Mouse (Mus musculus): ENCODE measurements around the gene Mier2. TPM values are rescaled to one million over a fixed set of nuclear protein-coding genes. Genes with fewer than 3 reads are reported as not detected.

The Mier2 gene
- polyA plus RNA-seq, 1 experiment from 2014 or later = 58.8 TPM

GRCm38 (mm10) chr10:79526661-79527452 is 28.1 kb downstream of the Mier2 start:
- ATAC-seq (ENCODE audit: low read depth) = no peak

GRCm38 (mm10) chr10:79525456-79526325 is 29.3 kb downstream of the Mier2 start:
- Histone ChIP-seq H3K9ac (no peak overlapping the region), H3K27me3 (no peaks in the 10 kb centered on the region), H3K36me3 (peaks cover 17% of the 10 kb centered on the region; the same call in 1 of the 2 replicates), H3K27ac (replicated peaks) (no peak overlapping the region), H3K9me3 (no peaks in the 10 kb centered on the region), H3K4me1 (replicated peaks) (no peaks in the 10 kb centered on the region), H3K4me3 (no peak overlapping the region), H3K4me2 (no peak overlapping the region)
- WGBS = 87% methylated on average over 8 of the region's 8 CpGs
- ATAC-seq (ENCODE audit: low read depth) = no peak

More at GRCm38 (mm10) chr10:79526661-79527452, 28.1 kb downstream of the Mier2 start:
- Histone ChIP-seq H3K27me3 (no peaks in the 10 kb centered on the region), H3K9ac (no peak overlapping the region), H3K4me2 (no peak overlapping the region), H3K4me1 (replicated peaks) (no peaks in the 10 kb centered on the region), H3K4me3 (no peak overlapping the region), H3K9me3 (no peaks in the 10 kb centered on the region), H3K36me3 (peaks cover 17% of the 10 kb centered on the region; the same call in 1 of the 2 replicates), H3K27ac (replicated peaks) (no peak overlapping the region)
- 90% methylated on average over 12 of the region's 12 CpGs for WGBS

GRCm38 (mm10) chr10:79524433-79524832 is 30.6 kb downstream of the Mier2 start:
- no peak overlapping the region for H3K4me2 ChIP-seq
- H3K4me1 ChIP-seq (replicated peaks) = no peaks in the 10 kb centered on the region
- no peak overlapping the region for H3K27ac ChIP-seq (replicated peaks)
- H3K9ac ChIP-seq = no peak overlapping the region
- no peak for ATAC-seq (ENCODE audit: low read depth)
- no peak overlapping the region for H3K4me3 ChIP-seq
- H3K9me3 ChIP-seq = no peaks in the 10 kb centered on the region
- no peaks in the 10 kb centered on the region for H3K27me3 ChIP-seq
- WGBS = 86% methylated on average over 1 of the region's 1 CpGs
- H3K36me3 ChIP-seq = peaks cover 17% of the 10 kb centered on the region; the same call in 1 of the 2 replicates

- 91% methylated on average over 2 of the region's 2 CpGs for WGBS
- no peak overlapping the region for H3K4me2 ChIP-seq
- no peaks in the 10 kb centered on the region for H3K27me3 ChIP-seq
- H3K9me3 ChIP-seq = no peaks in the 10 kb centered on the region
- H3K36me3 ChIP-seq = no peaks in the 10 kb centered on the region
- no peak overlapping the region for H3K4me3 ChIP-seq
- H3K27ac ChIP-seq (replicated peaks) = no peak overlapping the region
- H3K4me1 ChIP-seq (replicated peaks) = no peaks in the 10 kb centered on the region
- H3K9ac ChIP-seq = no peak overlapping the region
- ATAC-seq (ENCODE audit: low read depth) = no peak
Observed at GRCm38 (mm10) chr10:79506709-79507108, 48.3 kb downstream of the Mier2 start.

GRCm38 (mm10) chr10:79502830-79503644 is 52.0 kb downstream of the Mier2 start:
- H3K4me3 ChIP-seq = no peak overlapping the region
- no peaks in the 10 kb centered on the region for H3K27me3 ChIP-seq
- no peak for ATAC-seq (ENCODE audit: low read depth)
- H3K27ac ChIP-seq (replicated peaks) = no peak overlapping the region
- no peaks in the 10 kb centered on the region for H3K9me3 ChIP-seq
- WGBS = 67% methylated on average over 6 of the region's 6 CpGs
- H3K36me3 ChIP-seq = no peaks in the 10 kb centered on the region
- no peaks in the 10 kb centered on the region for H3K4me1 ChIP-seq (replicated peaks)
- H3K9ac ChIP-seq = no peak overlapping the region
- H3K4me2 ChIP-seq = no peak overlapping the region

- 56% methylated on average over 2 of the region's 2 CpGs for WGBS
- no peak overlapping the region for H3K9ac ChIP-seq
Observed at GRCm38 (mm10) chr10:79496701-79497288, 58.2 kb downstream of the Mier2 start.

GRCm38 (mm10) chr10:79495886-79496285 is 59.1 kb downstream of the Mier2 start:
- no peak overlapping the region for H3K27ac ChIP-seq (replicated peaks)
- no peaks in the 10 kb centered on the region for H3K36me3 ChIP-seq
- no peaks in the 10 kb centered on the region for H3K4me1 ChIP-seq (replicated peaks)
- no peaks in the 10 kb centered on the region for H3K9me3 ChIP-seq
- 59% methylated on average over 3 of the region's 3 CpGs for WGBS
- H3K27me3 ChIP-seq = no peaks in the 10 kb centered on the region
- H3K4me3 ChIP-seq = no peak overlapping the region
- H3K4me2 ChIP-seq = no peak overlapping the region
- ATAC-seq (ENCODE audit: low read depth) = no peak
- H3K9ac ChIP-seq = no peak overlapping the region

More at GRCm38 (mm10) chr10:79496701-79497288, 58.2 kb downstream of the Mier2 start:
- H3K4me3 ChIP-seq = no peak overlapping the region
- H3K36me3 ChIP-seq = no peaks in the 10 kb centered on the region
- no peaks in the 10 kb centered on the region for H3K9me3 ChIP-seq
- H3K4me1 ChIP-seq (replicated peaks) = no peaks in the 10 kb centered on the region
- H3K27ac ChIP-seq (replicated peaks) = no peak overlapping the region
- H3K4me2 ChIP-seq = no peak overlapping the region
- no peak for ATAC-seq (ENCODE audit: low read depth)
- H3K27me3 ChIP-seq = no peaks in the 10 kb centered on the region

Small RNA genes lying within 50 kb of the gene (microRNA-seq; reads per million reads assigned to microRNA genes)
- gene Mir6909 = not detected

Other genes starting within 250 kb of the Mier2 start
- not detected in 2 replicates for gene Vmn2r82, start 198.7 kb downstream of the Mier2 start, polyA plus RNA-seq (2015; fragmentation: Nextera tagmentation; extraction: Ambion mirVana)
- gene Vmn2r83, start 86.5 kb downstream of the Mier2 start, polyA plus RNA-seq (2015; fragmentation: Nextera tagmentation; extraction: Ambion mirVana) = not detected in 2 replicates
- 15.4 and 17.5 TPM in 2 replicates for gene Plpp2, start 21.4 kb downstream of the Mier2 start, polyA plus RNA-seq (2015; fragmentation: Nextera tagmentation; extraction: Ambion mirVana)
- gene Theg, start 32.1 kb upstream of the Mier2 start, polyA plus RNA-seq (2015; fragmentation: Nextera tagmentation; extraction: Ambion mirVana) = not detected in 2 replicates
- gene C2cd4c, start 58.8 kb upstream of the Mier2 start, polyA plus RNA-seq (2015; fragmentation: Nextera tagmentation; extraction: Ambion mirVana) = 0.11 and 0.17 TPM in 2 replicates
- 34.5 and 39.0 TPM in 2 replicates for gene Shc2, start 82.7 kb upstream of the Mier2 start, polyA plus RNA-seq (2015; fragmentation: Nextera tagmentation; extraction: Ambion mirVana)
- not detected in 2 replicates for gene Odf3l2, start 90.5 kb upstream of the Mier2 start, polyA plus RNA-seq (2015; fragmentation: Nextera tagmentation; extraction: Ambion mirVana)
- 0.62 and 1.1 TPM in 2 replicates for gene Madcam1, start 109.4 kb upstream of the Mier2 start, polyA plus RNA-seq (2015; fragmentation: Nextera tagmentation; extraction: Ambion mirVana)
- 82.3 and 90.2 TPM in 2 replicates for gene Tpgs1, start 114.2 kb upstream of the Mier2 start, polyA plus RNA-seq (2015; fragmentation: Nextera tagmentation; extraction: Ambion mirVana)
- 98.3 and 98.7 TPM in 2 replicates for gene Cdc34, start 127.0 kb upstream of the Mier2 start, polyA plus RNA-seq (2015; fragmentation: Nextera tagmentation; extraction: Ambion mirVana)
- gene Gzmm, start 133.8 kb upstream of the Mier2 start, polyA plus RNA-seq (2015; fragmentation: Nextera tagmentation; extraction: Ambion mirVana) = 0.69 and 1.5 TPM in 2 replicates
- gene Bsg, start 149.3 kb upstream of the Mier2 start, polyA plus RNA-seq (2015; fragmentation: Nextera tagmentation; extraction: Ambion mirVana) = 750 and 762 TPM in 2 replicates
- 0.78 and 0.83 TPM in 2 replicates for gene Hcn2, start 161.4 kb upstream of the Mier2 start, polyA plus RNA-seq (2015; fragmentation: Nextera tagmentation; extraction: Ambion mirVana)
- 40.7 and 41.2 TPM in 2 replicates for gene Polrmt, start 191.4 kb upstream of the Mier2 start, polyA plus RNA-seq (2015; fragmentation: Nextera tagmentation; extraction: Ambion mirVana)
- gene Fgf22, start 199.9 kb upstream of the Mier2 start, polyA plus RNA-seq (2015; fragmentation: Nextera tagmentation; extraction: Ambion mirVana) = 1.7 and 2.7 TPM in 2 replicates
- 96.2 and 98.5 TPM in 2 replicates for gene Rnf126, start 211.8 kb upstream of the Mier2 start, polyA plus RNA-seq (2015; fragmentation: Nextera tagmentation; extraction: Ambion mirVana)
- 1.9 and 2.8 TPM in 2 replicates for gene Fstl3, start 222.1 kb upstream of the Mier2 start, polyA plus RNA-seq (2015; fragmentation: Nextera tagmentation; extraction: Ambion mirVana)
- gene Prss57, start 235.8 kb upstream of the Mier2 start, polyA plus RNA-seq (2015; fragmentation: Nextera tagmentation; extraction: Ambion mirVana) = 0.07 and 0.69 TPM in 2 replicates
- gene Palm, start 238.4 kb upstream of the Mier2 start, polyA plus RNA-seq (2015; fragmentation: Nextera tagmentation; extraction: Ambion mirVana) = 214 and 231 TPM in 2 replicates